Mouse (Mus musculus) lung, postnatal 14 days (tissue): ENCODE measurements around the gene Smim14.
A peak's percentile ranks its signal among the peaks of the same experiment; 100 is the strongest.
"Not testable (repeated sequence)": the region's sequence is repeated elsewhere in the genome, so short reads cannot be mapped to it uniquely, and the experiment has no call there.

Source experiments
- DNase-seq: peaks from one replicate; pipeline ENCODE4 v3.0.0; 2021

The Smim14 gene

GRCm38 (mm10) chr5:65536751-65537419 lies at the start of gene Smim14, which contains the start of gene Ube2k:
Gene Smim14 (minus strand): TSS chr5:65537184.
Gene Ube2k (plus strand): TSS chr5:65537233.
- peak; percentile 94 for DNase-seq

GRCm38 (mm10) chr5:65586291-65586690 lies 49.3 kb upstream of the Smim14 start:
- DNase-seq, result no peak

- DNase-seq, result no peak
Observed at GRCm38 (mm10) chr5:65578545-65578944, 41.6 kb upstream of the Smim14 start.

GRCm38 (mm10) chr5:65575896-65576295 lies 38.9 kb upstream of the Smim14 start:
- DNase-seq, result no peak

GRCm38 (mm10) chr5:65574876-65575275 lies 37.9 kb upstream of the Smim14 start:
- DNase-seq, result no peak

- no peak for DNase-seq
Observed at GRCm38 (mm10) chr5:65565486-65565885, 28.5 kb upstream of the Smim14 start.

GRCm38 (mm10) chr5:65561125-65561893 lies 24.3 kb upstream of the Smim14 start:
- DNase-seq, result no peak

GRCm38 (mm10) chr5:65557109-65557508 lies 20.1 kb upstream of the Smim14 start:
- DNase-seq, result no peak

- DNase-seq, result no peak
Observed at GRCm38 (mm10) chr5:65549677-65550076, 12.7 kb upstream of the Smim14 start.

- DNase-seq, result no peak
Observed at GRCm38 (mm10) chr5:65544616-65545015, 7.6 kb upstream of the Smim14 start.

- DNase-seq, result no peak
Observed at GRCm38 (mm10) chr5:65543491-65543890, 6.5 kb upstream of the Smim14 start.

- no peak for DNase-seq
Observed at GRCm38 (mm10) chr5:65541889-65542288, 4.9 kb upstream of the Smim14 start.

- DNase-seq, result no peak
Observed at GRCm38 (mm10) chr5:65539786-65540185, 2.8 kb upstream of the Smim14 start.

GRCm38 (mm10) chr5:65538829-65539228 lies 1.8 kb upstream of the Smim14 start:
- DNase-seq, result no peak

GRCm38 (mm10) chr5:65538121-65538520 lies 1.1 kb upstream of the Smim14 start:
- DNase-seq, result no peak

- DNase-seq, result peak; percentile 60
Observed at GRCm38 (mm10) chr5:65537420-65538071, 562 bp upstream of the Smim14 start.

- not testable (repeated sequence) for DNase-seq
Observed at GRCm38 (mm10) chr5:65536068-65536465, 917 bp downstream of the Smim14 start.

- peak; percentile 36 for DNase-seq
Observed at GRCm38 (mm10) chr5:65535457-65536067, 1.4 kb downstream of the Smim14 start.

GRCm38 (mm10) chr5:65534496-65534895 lies 2.5 kb downstream of the Smim14 start:
- DNase-seq, result no peak

GRCm38 (mm10) chr5:65531283-65531682 lies 5.7 kb downstream of the Smim14 start:
- no peak for DNase-seq

GRCm38 (mm10) chr5:65525674-65526443 lies 11.1 kb downstream of the Smim14 start:
- DNase-seq, result no peak

- DNase-seq, result no peak
Observed at GRCm38 (mm10) chr5:65524831-65525230, 12.2 kb downstream of the Smim14 start.
